Mouse (Mus musculus): ENCODE data around the gene Olfr273.

DNA sequence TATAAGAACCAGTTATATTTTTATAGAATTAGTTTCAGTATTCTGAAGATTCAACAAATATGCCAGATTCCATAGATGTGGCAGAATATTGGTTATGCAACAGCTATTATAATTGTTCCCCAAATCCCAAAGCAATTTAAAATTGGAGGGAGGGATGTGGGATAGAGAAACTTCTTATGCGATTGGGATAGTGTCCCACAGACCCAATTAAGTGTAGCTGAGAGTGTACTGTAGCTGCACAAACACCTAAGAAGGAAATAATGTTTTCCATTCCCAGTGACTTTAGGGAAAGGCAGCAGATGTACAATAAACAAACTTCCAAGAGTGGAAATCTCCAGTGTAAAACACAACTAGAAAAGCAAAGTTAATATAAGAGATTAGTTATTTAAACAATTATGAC lies at the start of gene Olfr273:
- TF ChIP-seq POLR2A (IDR thresholded peaks at IDR 0.05; ENCODE audit: control insufficient read depth, extremely low read depth, insufficient read depth, low read length, poor library complexity), result no peak
- TF ChIP-seq CTCF (IDR thresholded peaks at IDR 0.05; ENCODE audit: borderline replicate concordance, control insufficient read depth, extremely low read depth, insufficient read depth, low read length, poor library complexity), result no peak

Measured in thymus, adult 2 months (tissue).